Mouse (Mus musculus): Measurements from ENCODE around the gene Prl8a9. TPM values are rescaled to one million over a fixed set of nuclear protein-coding genes. Genes with fewer than 3 reads are reported as not detected.

The Prl8a9 gene
- total RNA-seq (2023): not detected in 2 replicates

DNA sequence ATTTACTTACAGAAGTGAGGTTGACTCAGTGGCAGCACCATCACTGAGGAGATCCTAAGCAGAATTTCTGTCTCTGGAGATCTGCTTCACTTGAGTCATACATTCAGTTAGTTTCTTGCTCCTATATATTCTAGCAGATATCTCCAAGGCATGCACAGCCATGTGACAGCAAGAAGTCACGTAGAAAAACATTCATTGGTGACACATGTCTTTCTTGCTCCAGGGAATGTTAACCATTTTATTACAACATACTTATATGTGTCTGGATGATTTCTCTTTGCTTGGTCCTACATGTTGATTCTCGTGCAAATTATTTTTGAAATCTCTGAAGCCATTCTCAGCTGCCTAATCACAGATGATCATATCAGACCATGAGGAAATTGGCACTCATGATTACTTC is at the start of gene Prl8a9:
TSS of gene Prl8a9 (minus strand) at position 101 of the 400 bp plus-strand sequence.

DNA sequence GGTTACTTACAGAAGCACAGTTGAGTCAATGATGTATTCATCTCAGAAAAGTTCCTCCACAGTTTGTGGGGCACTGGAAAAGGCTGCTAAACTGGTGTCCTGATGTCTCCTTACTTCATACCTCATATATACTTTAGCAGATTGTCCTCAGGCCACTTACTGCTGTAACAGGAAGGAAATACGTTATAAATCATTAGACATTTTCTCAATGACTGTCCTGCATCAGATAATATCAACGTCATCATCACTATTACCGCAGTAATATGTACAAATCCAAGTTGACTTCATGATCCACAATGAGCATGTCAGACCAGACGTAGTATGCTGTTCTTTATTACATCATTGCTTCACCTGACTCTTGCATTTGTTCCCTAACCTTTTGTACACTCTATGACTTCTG is 46.1 kb upstream of the Prl8a9 start, which contains the start of gene Prl7b1:
TSS of gene Prl7b1 (minus strand) at position 101 of the 400 bp plus-strand sequence.

DNA sequence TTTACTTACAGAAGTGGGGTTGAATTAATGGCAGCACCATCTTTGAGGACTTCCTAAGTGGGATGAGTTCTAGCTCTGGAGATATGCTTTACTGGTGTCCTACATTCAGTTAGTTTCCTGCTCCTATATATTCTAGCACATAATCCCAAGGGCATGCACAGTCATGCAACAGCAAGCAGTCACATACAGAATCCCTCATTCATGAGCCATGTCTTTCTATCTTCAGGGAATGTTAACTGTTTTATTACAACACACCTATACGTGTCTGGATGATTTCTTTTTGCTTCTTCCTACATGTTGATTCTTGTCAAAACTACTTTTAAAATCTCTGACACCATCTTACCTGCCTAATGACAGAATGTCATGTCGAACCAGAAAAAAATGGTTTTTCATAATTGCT is 17.7 kb upstream of the Prl8a9 start, which contains the start of gene Prl8a1:
TSS of gene Prl8a1 (minus strand) at position 101 of the 400 bp plus-strand sequence.

DNA sequence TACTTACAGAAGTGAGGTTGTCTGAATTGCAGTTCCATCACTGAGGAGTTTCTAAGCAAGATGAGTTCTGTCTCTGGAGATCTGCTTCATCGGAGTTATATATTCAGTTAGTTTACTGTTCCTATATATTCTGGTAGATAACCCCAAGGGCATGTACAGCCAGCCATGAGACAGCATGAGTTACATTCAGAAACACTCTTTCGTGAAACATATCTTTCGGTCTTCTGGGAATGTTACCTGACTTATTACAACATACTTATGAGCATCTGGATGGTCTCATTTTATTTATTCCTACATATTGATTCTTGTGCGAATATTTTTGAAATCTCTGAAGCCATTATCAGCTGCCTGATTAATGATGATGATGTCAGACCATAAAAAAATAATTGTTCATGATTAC is 51.3 kb downstream of the Prl8a9 start, which contains the start of gene Prl8a8:
TSS of gene Prl8a8 (minus strand) at position 101 of the 400 bp plus-strand sequence.

Other genes with a start within 250 kb of the Prl8a9 start
- not detected in 2 replicates for gene Prl8a2, start 218.9 kb downstream of the Prl8a9 start, total RNA-seq (2023)
- not detected in 2 replicates for gene Prl2b1, start 173.8 kb downstream of the Prl8a9 start, total RNA-seq (2023)
- gene Prl8a6, start 125.9 kb downstream of the Prl8a9 start, total RNA-seq (2023): not detected in 2 replicates
- gene Prl8a8, start 51.4 kb downstream of the Prl8a9 start, total RNA-seq (2023): not detected in 2 replicates
- not detected in 2 replicates for gene Prl8a1, start 17.6 kb upstream of the Prl8a9 start, total RNA-seq (2023)
- gene Prl7b1, start 46.0 kb upstream of the Prl8a9 start, total RNA-seq (2023): not detected in 2 replicates
- not detected in 2 replicates for gene Prl7a1, start 77.9 kb upstream of the Prl8a9 start, total RNA-seq (2023)
- not detected in 2 replicates for gene Prl7a2, start 103.4 kb upstream of the Prl8a9 start, total RNA-seq (2023)
- not detected in 2 replicates for gene Prl7d1, start 152.1 kb upstream of the Prl8a9 start, total RNA-seq (2023)
- not detected in 2 replicates for gene Prl7c1, start 216.2 kb upstream of the Prl8a9 start, total RNA-seq (2023)
- not detected in 2 replicates for gene Prl2a1, start 237.0 kb upstream of the Prl8a9 start, total RNA-seq (2023)